Mouse (Mus musculus) embryo, embryonic 11 days (tissue): ENCODE results near the gene Nxf1.
"Not testable (repeated sequence)": the region's sequence is repeated elsewhere in the genome, so short reads cannot be mapped to it uniquely, and the experiment has no call there.

Experiments
- DNase-seq: peaks from one replicate; pipeline ENCODE4 v3.0.0-alpha.2; 2015

Gene Nxf1

GRCm38 (mm10) chr19:8756635-8757387 is at the start of gene Nxf1:
Gene Nxf1, plus strand, starts transcription at chr19:8757073.
- DNase-seq, result peak; percentile 99

- no peak for DNase-seq
These were observed 47.9 kb upstream of the Nxf1 start for GRCm38 (mm10) chr19:8708954-8709353.

GRCm38 (mm10) chr19:8710057-8710456 is 46.8 kb upstream of the Nxf1 start:
- DNase-seq, result no peak

- no peak for DNase-seq
These were observed 45.4 kb upstream of the Nxf1 start for GRCm38 (mm10) chr19:8711506-8711905.

GRCm38 (mm10) chr19:8711949-8712869 is 44.7 kb upstream of the Nxf1 start:
- no peak for DNase-seq

- DNase-seq, result peak; percentile 90
These were observed 44.0 kb upstream of the Nxf1 start for GRCm38 (mm10) chr19:8712870-8713305.

- DNase-seq, result peak; percentile 93
These were observed 43.4 kb upstream of the Nxf1 start for GRCm38 (mm10) chr19:8713306-8713996.

GRCm38 (mm10) chr19:8713997-8714652 is 42.7 kb upstream of the Nxf1 start:
- no peak for DNase-seq

- DNase-seq, result no peak
These were observed 42.0 kb upstream of the Nxf1 start for GRCm38 (mm10) chr19:8714653-8715481.

GRCm38 (mm10) chr19:8715868-8716766 is 40.8 kb upstream of the Nxf1 start:
- DNase-seq, result no peak

GRCm38 (mm10) chr19:8716767-8717475 is 40.0 kb upstream of the Nxf1 start:
- no peak for DNase-seq

- DNase-seq, result peak; percentile 73
These were observed 38.5 kb upstream of the Nxf1 start for GRCm38 (mm10) chr19:8718357-8718756.

GRCm38 (mm10) chr19:8719037-8719436 is 37.8 kb upstream of the Nxf1 start:
- not testable (repeated sequence) for DNase-seq

GRCm38 (mm10) chr19:8721378-8721777 is 35.5 kb upstream of the Nxf1 start:
- DNase-seq, result no peak

GRCm38 (mm10) chr19:8722021-8722420 is 34.9 kb upstream of the Nxf1 start:
- DNase-seq, result no peak

- no peak for DNase-seq
These were observed 34.3 kb upstream of the Nxf1 start for GRCm38 (mm10) chr19:8722559-8722906.

GRCm38 (mm10) chr19:8722907-8723573 is 33.8 kb upstream of the Nxf1 start, which contains the start of gene Slc3a2:
Gene Slc3a2, minus strand, starts transcription at chr19:8723369.
- DNase-seq, result peak; percentile 99

- DNase-seq, result peak; percentile 24
These were observed 33.1 kb upstream of the Nxf1 start for GRCm38 (mm10) chr19:8723574-8724346.

- no peak for DNase-seq
These were observed 32.5 kb upstream of the Nxf1 start for GRCm38 (mm10) chr19:8724392-8724791.
